Mouse (Mus musculus): Measurements from ENCODE around the gene Lrmp. TPM values are rescaled to one million over a fixed set of nuclear protein-coding genes. Genes with fewer than 3 reads are reported as not detected.

Gene Lrmp
- 15.2 TPM for polyA plus RNA-seq (2015; fragmentation: Illumina TruSeq; extraction: RNeasy Lipid Tissue Mini Kit (QIAGEN cat#74804); ENCODE audit: insufficient read depth, low read depth, low replicate concordance)

DNA sequence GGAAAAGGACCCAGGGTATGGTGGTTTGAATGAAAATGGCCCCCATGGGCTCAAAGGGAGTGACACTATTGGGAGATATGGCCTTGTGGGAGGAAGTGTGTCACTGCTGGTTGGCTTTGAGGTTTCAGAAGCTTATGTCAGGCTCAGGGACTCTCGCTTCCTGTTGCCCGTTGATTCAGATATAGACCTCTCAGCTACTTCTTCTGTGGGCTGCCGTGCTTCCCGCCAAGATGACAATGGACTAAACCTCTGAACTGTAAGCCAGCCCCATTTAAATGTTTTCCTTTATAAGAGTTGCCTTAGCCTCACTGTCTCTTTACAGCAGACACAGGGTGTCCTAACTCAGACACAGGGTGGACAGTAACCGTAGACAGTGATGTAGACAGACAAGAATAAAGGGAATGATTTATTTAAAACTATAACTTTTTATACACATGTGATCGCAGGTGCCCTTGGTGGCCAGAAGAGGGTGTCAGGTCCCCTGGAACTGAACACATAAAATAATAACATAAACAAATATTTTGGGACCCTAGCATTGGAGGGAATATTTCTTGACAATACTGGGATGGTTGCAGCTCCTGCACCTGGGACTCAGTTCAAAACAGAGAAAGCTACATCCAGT lies at the start of gene Lrmp:
TSS of gene Lrmp (plus strand) at position 178 of the 622 bp plus-strand sequence.

DNA sequence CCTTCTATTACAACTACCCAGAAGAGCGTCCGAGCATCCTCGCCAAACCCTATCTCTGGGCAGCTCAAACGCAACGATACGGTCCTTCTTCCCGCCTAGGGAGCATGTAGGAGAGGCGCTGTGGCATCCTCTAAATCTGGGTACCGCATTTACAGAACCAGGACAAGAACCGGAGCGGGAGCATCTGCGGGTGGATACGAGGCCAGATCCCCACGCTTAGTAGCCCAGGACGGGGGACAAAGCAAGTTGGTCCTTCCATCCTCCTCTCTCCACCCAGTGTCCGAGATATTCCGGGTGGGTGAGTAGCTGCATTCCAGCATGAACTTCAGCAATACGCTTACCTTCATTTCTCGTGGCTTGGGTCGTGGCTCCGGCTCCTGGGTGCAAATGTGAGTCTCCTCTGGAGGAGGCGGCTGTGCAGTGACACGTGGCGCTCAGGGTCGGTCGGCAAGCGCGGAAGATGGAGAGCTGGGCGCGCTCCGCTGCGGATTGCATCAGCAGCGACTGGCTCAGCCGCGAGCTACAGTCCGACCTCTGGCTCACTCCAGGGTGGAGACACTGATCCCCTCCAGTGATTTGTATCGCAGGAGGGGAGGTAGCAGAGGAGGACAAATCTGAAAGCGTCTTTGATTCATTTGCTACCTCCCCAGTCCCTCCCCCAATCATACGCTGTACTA lies 39.8 kb upstream of the Lrmp start, which contains the start of gene Bcat1:
TSS of gene Bcat1 (minus strand) at position 637 of the 677 bp plus-strand sequence.

GRCm38 (mm10) chr6:145210816-145211338 lies 95.4 kb downstream of the Lrmp start, which contains the start of the genes Casc1 and Etfrf1:
Gene Casc1, minus strand, starts transcription at chr6:145211005.
Gene Etfrf1, plus strand, starts transcription at chr6:145211134.

Other genes starting within 250 kb of the Lrmp start
- 0.52 TPM for gene Bcat1, start 39.5 kb upstream of the Lrmp start, polyA plus RNA-seq (2015; fragmentation: Illumina TruSeq; extraction: RNeasy Lipid Tissue Mini Kit (QIAGEN cat#74804); ENCODE audit: insufficient read depth, low read depth, low replicate concordance)
- gene Casc1, start 95.4 kb downstream of the Lrmp start, polyA plus RNA-seq (2015; fragmentation: Illumina TruSeq; extraction: RNeasy Lipid Tissue Mini Kit (QIAGEN cat#74804); ENCODE audit: insufficient read depth, low read depth, low replicate concordance) = not detected
- 5.4 TPM for gene Etfrf1, start 95.5 kb downstream of the Lrmp start, polyA plus RNA-seq (2015; fragmentation: Illumina TruSeq; extraction: RNeasy Lipid Tissue Mini Kit (QIAGEN cat#74804); ENCODE audit: insufficient read depth, low read depth, low replicate concordance)
- gene Kras, start 134.6 kb downstream of the Lrmp start, polyA plus RNA-seq (2015; fragmentation: Illumina TruSeq; extraction: RNeasy Lipid Tissue Mini Kit (QIAGEN cat#74804); ENCODE audit: insufficient read depth, low read depth, low replicate concordance) = 8.3 TPM

All from pancreas, adult 10 weeks (tissue).